Mouse (Mus musculus) liver, postnatal 0 days (tissue): ENCODE measurements around the gene Mef2c.

Experiments used
- CTCF ChIP-seq: sonication (generic); IDR thresholded peaks from 2 replicates; pipeline ENCODE4 v1.5.1; 2016; ENCODE audit warnings: antibody characterized with exemption, low read depth
- EP300 ChIP-seq: IDR thresholded peaks from 2 replicates; pipeline ENCODE4 v1.6.1; 2016; ENCODE audit warnings: antibody characterized with exemption, low read depth, mild to moderate bottlenecking

DNA sequence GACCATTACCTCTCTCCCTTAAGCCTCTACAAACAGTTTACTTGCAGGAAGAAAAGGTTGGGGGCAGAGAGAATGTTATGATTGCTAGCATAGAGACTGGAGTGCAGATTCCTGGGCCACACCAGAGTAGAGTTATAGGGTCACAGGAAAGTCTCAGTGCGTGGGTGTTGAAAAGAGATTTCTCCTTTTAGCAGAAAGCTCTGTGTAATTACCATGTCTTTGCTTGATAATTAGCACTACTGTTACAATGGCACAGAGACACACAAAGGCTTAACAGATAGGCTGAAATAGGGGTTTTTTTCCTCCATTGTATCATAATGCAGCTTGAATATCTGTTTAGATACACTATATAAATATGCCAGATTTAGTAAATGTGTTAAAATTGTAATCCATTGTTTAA lies 91.6 kb downstream of the Mef2c start:
- no peak for TF ChIP-seq CTCF
- TF ChIP-seq EP300, result no peak
